Mouse (Mus musculus) brain, embryonic 14.5 days (tissue): Measurements from ENCODE around the gene Ceacam18.

Experiments used
- CTCF ChIP-seq: fragments of 200-500 bp; IDR thresholded peaks from 2 replicates; pipeline ENCODE4 v1.5.1; 2012; ENCODE audit warnings: inconsistent platforms, mild to moderate bottlenecking, moderate library complexity, borderline replicate concordance; ENCODE audit not compliant: insufficient read depth, insufficient read length; ENCODE audit errors: extremely low read depth
- POLR2A ChIP-seq: fragments of 200-500 bp; IDR thresholded peaks from 2 replicates; pipeline ENCODE4 v1.6.1; 2012; ENCODE audit warnings: mild to moderate bottlenecking, inconsistent platforms, borderline replicate concordance; ENCODE audit not compliant: poor library complexity, insufficient read depth, insufficient read length, severe bottlenecking; ENCODE audit errors: extremely low read depth

DNA sequence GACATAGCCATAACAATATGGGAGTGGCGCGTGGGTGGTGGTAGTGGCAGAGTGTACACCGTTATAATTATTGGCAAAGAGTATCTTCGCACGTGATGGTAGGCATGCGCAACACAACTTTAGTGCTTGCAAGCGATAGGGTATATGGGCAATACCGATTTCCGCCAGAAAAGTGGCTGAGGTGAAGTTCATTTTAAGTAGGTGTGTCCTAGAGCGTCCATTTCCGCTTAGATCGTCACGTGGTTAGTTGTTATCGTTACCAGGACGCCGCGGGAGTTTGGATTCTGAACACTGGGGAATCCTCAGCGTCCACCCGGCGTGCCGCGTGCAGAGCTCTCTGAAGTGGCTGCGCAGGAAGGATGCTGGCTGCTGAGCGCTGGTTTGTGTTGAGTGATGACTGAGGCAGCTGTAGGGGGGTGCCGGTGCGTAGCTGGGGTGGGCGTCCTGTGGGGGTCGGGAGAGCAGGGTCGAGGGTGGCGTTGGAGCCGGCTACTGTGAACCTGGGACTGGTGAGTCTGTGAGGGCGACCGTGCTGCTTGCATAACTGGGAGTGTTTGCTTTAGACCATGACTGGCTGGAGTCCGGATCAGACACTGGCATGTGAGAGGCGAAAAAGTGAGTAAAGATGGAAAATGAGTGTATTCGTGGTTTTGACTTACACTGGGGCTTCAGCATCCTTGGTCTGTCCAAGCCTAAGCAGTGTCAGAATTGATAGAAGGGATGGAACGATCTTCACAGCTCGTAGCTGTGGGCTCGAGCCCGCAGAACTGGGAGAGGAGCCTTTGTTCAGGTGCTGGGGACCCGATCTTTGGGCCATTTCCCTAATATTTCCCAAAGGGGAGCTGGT is 27.4 kb upstream of the Ceacam18 start, which contains the start of gene Zfp819:
- TF ChIP-seq POLR2A (no peak), CTCF (no peak)
